Mouse (Mus musculus) heart, postnatal 14 days (tissue): ENCODE results near the gene Capn1. TPM values are rescaled to one million over a fixed set of nuclear protein-coding genes. Genes with fewer than 3 reads are reported as not detected.

Experiments
- DNase-seq, 2 experiments: peaks; one replicate each; pipeline ENCODE4 v3.0.0; 2021 to 2022
- intact Hi-C: fragments of 180-260 bp; cut with DNase I; formaldehyde crosslinking; loops from one replicate; pipeline ENCODE4 v1.15.1; 2025
- total RNA-seq, 2 experiments: library from RNA; stranded (reverse); gene quantifications; 2 replicates each; pipeline ENCODE4 v1.2.3; 2021

Capn1 gene
- total RNA-seq, 2 experiments from 2014 or later, result 31.7 to 36.8 TPM

GRCm38 (mm10) chr19:5999969-6000368, 15.7 kb downstream of the Capn1 start:
- intact Hi-C loops, result no loop called here
- no peak for DNase-seq

DNA sequence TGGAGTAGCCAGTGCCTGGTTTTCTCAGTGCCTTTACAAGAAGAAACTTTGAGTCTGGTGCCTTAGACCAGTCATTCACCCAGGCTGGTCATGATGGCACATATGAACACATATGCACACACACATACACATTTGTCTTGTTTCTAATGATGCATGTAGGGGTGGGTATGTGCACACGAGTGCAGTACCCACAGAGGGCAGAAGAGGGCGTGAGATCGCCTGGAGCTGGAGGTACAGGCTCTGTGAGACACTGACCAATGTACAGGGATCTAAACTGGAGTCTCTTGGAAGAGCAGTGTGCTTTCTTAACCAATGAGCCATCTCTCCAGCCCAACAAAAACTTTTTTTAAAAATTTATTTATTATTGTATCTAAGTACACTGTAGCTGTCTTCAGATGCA, 17.5 kb downstream of the Capn1 start:
- intact Hi-C loops, result no loop called here
- no peak for DNase-seq

DNA sequence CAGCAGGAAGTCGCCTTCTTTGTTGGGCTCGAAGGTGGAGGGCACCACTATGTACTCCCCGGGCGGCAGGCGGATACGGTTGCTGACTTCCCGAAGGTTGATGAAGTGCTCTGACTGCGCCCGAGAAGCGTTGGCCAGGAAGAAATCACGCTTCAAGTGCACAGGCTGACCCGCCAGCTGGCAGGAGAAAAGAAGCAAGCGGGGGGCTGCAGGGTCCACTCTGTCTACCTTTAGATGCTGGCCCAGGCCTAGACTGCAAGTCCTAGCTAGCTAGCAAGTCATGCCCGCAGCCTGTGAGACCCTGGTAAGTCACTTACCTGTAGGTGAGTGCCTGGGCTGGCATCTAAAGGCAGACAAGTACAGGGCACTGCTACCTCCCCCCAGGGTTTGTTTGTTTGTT, 21.0 kb downstream of the Capn1 start:
- intact Hi-C loops, result no loop called here
- no peak for DNase-seq

DNA sequence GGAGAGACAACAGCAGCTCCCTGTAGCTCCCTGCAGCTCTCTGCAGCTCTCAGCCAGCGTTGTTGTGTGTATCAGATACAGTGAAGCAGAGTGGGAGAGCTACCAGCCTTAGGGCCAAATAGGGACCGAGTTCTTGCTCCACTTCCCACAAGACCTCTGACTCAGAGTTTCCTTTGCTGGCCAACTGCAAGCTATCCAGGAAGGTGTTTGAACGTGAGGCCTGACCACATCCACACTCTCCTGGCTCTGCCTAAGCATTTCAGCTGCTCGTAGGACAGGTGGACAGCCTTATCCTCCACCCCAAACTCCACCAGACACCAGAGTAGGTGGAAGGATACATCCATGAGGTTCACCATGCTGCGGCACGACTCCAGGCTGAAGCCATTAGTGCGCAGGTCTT, 23.7 kb downstream of the Capn1 start:
- intact Hi-C loops, result no loop called here
- DNase-seq, result no peak

DNA sequence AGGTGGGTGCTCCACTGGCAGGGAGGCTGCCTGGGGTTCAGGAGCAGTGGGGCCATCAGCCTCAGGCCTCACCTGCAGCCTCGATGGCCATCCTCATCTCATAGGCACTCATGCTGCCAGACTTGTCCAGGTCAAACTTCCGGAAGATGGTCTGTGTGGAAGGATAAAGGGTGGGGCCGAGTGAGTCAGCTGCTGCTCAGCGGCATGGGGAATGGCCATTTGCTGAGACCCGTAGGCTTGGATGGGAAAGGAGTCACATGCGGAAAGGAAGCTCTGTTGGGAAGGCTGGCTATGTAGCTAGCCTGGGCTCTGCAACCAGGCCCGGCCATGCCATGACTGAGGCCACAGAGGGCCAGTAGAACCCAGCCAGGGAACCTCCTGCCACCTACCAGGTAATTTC, 24.2 kb downstream of the Capn1 start:
- no peak for DNase-seq
- intact Hi-C loops, result no loop called here

DNA sequence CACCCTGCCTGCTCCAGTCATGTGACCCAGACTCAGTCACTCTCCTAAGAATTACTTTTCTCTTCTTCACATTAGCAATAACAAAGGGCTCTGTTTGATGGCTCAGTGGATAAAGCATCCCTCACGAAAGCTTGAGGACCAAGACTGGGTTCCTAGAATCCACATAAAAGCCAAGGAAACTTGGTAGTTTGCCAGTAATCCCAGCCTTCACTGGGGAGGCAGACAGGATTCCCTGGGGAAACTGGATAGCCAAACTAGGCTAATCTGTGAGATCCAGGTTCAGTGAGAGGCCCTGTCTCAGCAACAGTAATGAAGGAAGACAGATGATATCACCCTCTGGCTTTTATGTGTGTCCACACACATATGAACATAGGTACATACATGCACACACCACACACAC, 24.8 kb downstream of the Capn1 start:
- DNase-seq, result no peak
- intact Hi-C loops, result no loop called here

DNA sequence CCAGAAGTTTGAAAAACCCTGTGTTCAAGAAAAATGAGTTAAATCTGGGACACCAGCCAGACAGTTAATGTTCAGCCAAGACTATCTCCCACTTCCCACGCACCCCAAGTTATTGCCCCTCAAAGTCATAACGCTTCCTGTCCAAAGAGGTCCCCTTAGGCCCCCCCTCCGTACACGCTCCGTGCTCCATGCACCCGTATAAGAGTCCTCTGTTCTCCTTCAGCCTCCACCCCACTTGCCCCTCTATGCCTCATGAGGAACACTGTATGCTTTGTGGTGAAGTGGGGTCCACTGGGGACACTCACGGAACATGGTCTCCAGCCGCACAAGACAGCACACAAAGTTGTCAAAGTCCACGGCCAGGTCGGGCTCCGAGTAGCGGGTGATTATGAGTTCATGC, 25.7 kb downstream of the Capn1 start:
- DNase-seq, result no peak
- intact Hi-C loops, result no loop called here

GRCm38 (mm10) chr19:5989585-5989984, 26.1 kb downstream of the Capn1 start:
- DNase-seq, result no peak
- intact Hi-C loops, result no loop called here

GRCm38 (mm10) chr19:5988815-5989452, 26.8 kb downstream of the Capn1 start:
- intact Hi-C loops, result no loop called here
- peak; percentile 49 to 66 for DNase-seq

GRCm38 (mm10) chr19:5988027-5988814, 27.5 kb downstream of the Capn1 start:
- no peak for DNase-seq
- intact Hi-C loops, result no loop called here

- DNase-seq, result no peak
- intact Hi-C loops, result no loop called here
Measured at GRCm38 (mm10) chr19:5986043-5986442, 29.7 kb downstream of the Capn1 start, which contains the start of gene Slc22a20. Slc22a20 (minus strand) TSS chr19:5986143.

DNA sequence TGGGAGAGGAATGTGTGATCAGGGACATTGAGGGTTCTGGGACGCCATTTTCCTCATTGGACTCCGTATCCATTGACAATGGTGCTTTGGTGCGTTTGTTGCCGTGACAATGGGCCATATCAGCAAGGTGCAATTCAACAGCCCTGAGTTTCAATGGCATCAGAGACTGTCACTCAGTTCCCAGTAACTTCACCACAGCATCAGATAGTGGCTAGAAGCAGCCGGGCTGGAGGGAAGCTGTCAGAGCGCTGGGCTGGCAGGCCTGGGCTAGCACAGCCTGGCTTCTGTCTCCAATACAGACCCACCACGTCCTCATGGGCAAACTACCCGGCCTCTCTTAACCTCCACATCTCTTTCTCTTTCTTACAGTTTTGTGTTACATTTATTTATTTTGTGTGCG, 35.2 kb downstream of the Capn1 start:
- intact Hi-C loops, result no loop called here

GRCm38 (mm10) chr19:5977717-5978116, 38.0 kb downstream of the Capn1 start:
- DNase-seq, result peak; percentile 39 to 52
- intact Hi-C loops, result no loop called here

More for the DNA sequence above, 35.2 kb downstream of the Capn1 start:
- no peak for DNase-seq

DNA sequence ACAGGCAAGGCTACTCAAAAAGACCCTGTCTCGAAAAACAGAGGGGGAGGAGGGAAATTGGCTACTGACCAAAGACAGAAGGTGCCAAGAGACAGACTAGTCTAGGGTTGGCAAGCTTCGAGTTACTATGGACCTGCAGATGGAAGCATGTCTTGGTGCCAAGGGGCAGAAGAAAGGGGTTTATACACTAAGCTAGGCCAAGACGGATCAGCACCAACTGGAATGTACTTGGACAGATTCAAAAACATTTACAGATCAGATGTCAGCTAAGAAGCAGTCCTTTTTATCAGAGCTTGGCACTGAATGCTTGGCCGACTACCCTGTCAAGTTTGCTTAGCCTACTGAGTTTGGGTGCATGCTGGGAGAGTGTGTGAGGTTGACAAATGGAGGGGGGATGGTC, 40.0 kb downstream of the Capn1 start:
- intact Hi-C loops, result no loop called here
- DNase-seq, result no peak

GRCm38 (mm10) chr19:5975112-5975511, 40.6 kb downstream of the Capn1 start:
- no peak for DNase-seq
- intact Hi-C loops, result no loop called here

DNA sequence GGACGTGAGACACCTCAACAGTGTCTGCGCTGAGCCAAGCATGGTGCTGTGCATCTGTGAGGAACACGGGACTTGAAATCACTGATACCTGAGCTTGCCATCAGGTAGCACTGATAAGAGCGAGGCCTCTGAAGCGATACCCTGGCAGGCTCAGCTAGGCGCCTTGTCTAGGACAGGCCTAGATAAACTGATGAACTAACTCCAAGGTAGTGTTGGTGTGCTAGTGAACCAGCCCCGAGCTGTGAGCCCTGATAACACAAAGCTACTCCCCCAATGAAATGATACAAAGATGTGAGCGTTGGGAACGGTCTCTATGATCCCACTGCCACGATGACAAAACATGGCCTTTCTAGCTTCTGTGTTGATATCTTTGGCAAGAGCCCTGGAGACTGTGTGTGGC, 48.0 kb downstream of the Capn1 start:
- DNase-seq, result no peak
- intact Hi-C loops, result no loop called here

GRCm38 (mm10) chr19:5966786-5967185, 48.9 kb downstream of the Capn1 start:
- DNase-seq, result no peak
- intact Hi-C loops, result no loop called here

- intact Hi-C loops, result loop anchor here (1.0 to 2.0 kb wide), 3 partner anchors 52 to 159 kb away; no protein-coding TSS in a partner anchor
- no peak for DNase-seq
Measured at GRCm38 (mm10) chr19:5965910-5966309, 49.8 kb downstream of the Capn1 start.

GRCm38 (mm10) chr19:5965280-5965679, 50.4 kb downstream of the Capn1 start:
- DNase-seq, result peak; percentile 75 to 82
- intact Hi-C loops, result loop anchor here (1.0 to 2.0 kb wide), 3 partner anchors 53 to 160 kb away; no protein-coding TSS in a partner anchor

DNA sequence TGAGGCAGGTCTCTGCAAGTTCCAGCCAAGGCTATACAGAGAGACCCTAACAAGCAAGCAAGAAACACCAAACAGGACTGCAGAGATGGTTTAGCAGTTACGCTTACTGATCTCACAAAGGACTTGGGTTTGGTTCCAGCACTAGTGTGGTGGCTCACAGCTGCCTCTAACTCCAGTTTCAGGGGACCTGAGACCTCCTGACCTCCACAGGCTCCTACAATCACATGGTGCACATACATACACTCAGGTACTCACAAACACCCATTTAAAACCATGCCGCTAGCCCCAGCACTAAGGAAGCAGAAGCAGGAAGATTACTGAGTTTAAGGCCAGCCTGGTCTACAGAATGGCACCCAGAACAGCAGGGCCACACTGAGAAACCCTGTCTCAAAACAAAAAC, 50.9 kb downstream of the Capn1 start:
- no peak for DNase-seq

GRCm38 (mm10) chr19:5963883-5964562, 51.7 kb downstream of the Capn1 start, which contains the start of gene Pola2:
Pola2 (minus strand) TSS chr19:5964202.
- peak; percentile 90 to 93 for DNase-seq
- intact Hi-C loops, result loop anchor here (2.0 to 5.0 kb wide), 3 partner anchors 81 to 368 kb away; partner anchors contain the start of gene Men1

More for the DNA sequence above, 50.9 kb downstream of the Capn1 start:
- intact Hi-C loops, result loop anchor here (1.0 to 5.0 kb wide), 4 partner anchors 53 to 367 kb away; partner anchors contain the start of gene Men1
